Mouse (Mus musculus): ENCODE measurements around the gene Uba3.

Gene Uba3

DNA sequence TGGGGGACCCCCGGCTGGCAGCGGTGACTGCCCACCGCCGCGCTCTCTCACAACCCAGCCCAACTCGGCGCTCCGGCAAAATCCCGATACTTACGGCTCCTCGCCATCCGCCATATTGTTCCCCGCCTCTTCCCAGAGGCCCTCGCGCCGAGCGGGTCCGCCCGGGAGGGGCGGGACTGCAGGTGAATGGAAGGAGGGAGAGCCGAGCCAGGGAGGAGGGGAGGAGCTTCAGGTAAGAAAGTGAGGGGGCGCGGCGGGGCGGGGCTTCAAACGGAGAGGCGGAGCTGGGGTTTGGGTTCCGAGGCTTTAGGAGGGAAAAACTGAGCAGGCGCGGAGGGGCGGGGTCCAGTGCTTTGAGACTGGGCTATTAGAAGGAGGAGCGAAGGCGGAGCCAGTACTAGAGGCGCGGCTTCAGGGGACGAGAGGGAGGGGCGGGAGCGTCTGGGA is at the start of gene Uba3:
Uba3 (minus strand) TSS at position 209 of the 447 bp plus-strand sequence.
- DNase-seq, result peak; percentile 99 to 100

- no peak for DNase-seq
These were observed 47.3 kb upstream of the Uba3 start, which contains the start of gene Lmod3 for GRCm38 (mm10) chr6:97252711-97253221. Gene Lmod3 (minus strand): TSS chr6:97252759.

GRCm38 (mm10) chr6:97252086-97252485 is 46.6 kb upstream of the Uba3 start:
- DNase-seq, result no peak

- peak; percentile 45 for DNase-seq
These were observed 45.5 kb upstream of the Uba3 start for GRCm38 (mm10) chr6:97250966-97251365.

DNA sequence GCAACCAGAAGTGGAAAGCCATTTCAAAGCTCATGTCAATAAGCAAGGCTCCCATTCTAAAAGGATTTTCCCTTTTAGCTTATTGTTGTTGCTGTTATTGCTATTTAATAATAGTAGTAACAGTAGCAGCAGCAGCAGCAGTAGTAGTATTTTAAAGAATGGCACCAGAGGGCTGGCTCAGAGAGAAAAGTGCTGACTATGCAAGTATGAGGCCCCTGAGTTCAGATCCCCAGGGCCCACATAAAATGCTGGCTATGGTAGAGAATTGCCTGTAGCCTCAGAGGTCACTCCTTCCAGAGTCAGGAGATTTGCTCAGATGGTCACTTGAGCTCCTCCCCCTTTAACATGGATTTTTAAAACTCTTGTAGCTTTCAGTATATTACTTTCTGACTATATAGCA is 39.8 kb upstream of the Uba3 start:
- DNase-seq, result no peak

GRCm38 (mm10) chr6:97242522-97242921 is 37.1 kb upstream of the Uba3 start:
- DNase-seq, result no peak

GRCm38 (mm10) chr6:97240092-97240491 is 34.6 kb upstream of the Uba3 start:
- DNase-seq, result no peak

- no peak for DNase-seq
These were observed 33.9 kb upstream of the Uba3 start for GRCm38 (mm10) chr6:97239360-97239759.

DNA sequence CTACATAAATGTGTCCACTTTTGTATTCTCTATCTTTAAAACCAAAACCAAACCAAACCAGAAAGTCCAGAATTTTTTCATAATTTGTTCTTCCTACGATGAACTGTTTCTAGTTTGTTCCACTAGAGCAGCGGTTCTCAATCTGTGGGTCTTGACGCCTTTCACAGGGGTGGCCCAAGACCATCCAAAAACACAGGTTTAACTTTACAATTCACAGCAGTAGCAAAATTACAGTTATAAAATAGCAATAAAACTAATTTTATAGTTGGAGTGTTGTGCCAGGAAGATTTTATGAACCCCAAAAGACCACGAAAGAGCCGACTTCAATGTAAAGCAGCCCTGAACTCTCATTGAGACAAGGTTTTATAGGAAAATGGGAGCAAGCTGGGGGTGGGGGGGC is 30.6 kb upstream of the Uba3 start:
- no peak for DNase-seq

DNA sequence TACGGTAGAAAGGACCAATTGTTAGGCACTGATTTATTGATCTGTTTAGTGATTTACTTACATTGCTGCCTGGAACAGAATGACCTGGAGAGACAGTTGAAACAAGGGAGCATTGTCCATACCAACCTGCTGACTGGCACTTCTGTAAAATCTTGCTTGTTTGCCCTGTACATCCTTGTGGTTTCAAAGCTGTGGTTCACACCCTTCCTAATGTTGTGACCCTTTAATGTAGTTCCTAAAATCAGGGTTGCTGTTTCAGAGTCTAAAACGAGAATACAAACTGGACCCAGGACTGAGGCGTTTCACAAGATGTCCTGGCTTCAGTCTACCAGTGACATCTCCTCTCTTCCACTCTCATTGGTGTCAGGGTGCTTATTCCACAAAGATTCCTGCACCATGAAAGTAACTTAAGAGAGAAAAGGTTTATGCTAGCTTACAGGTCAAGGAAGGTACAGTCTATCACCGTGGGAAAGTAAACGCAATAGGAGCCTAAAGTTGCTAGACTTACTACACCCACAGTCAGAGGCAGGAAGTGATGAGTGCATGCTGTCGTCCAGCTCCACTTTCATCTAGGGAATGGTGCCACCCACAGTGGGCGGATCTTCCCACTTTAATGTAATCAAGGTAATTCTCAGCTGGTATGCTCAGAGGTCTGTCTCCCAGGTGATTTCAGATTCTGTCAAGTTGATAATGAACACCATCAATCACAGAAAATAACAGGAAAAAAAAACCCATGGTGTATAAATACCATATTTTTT is 29.6 kb upstream of the Uba3 start:
- no peak for DNase-seq

DNA sequence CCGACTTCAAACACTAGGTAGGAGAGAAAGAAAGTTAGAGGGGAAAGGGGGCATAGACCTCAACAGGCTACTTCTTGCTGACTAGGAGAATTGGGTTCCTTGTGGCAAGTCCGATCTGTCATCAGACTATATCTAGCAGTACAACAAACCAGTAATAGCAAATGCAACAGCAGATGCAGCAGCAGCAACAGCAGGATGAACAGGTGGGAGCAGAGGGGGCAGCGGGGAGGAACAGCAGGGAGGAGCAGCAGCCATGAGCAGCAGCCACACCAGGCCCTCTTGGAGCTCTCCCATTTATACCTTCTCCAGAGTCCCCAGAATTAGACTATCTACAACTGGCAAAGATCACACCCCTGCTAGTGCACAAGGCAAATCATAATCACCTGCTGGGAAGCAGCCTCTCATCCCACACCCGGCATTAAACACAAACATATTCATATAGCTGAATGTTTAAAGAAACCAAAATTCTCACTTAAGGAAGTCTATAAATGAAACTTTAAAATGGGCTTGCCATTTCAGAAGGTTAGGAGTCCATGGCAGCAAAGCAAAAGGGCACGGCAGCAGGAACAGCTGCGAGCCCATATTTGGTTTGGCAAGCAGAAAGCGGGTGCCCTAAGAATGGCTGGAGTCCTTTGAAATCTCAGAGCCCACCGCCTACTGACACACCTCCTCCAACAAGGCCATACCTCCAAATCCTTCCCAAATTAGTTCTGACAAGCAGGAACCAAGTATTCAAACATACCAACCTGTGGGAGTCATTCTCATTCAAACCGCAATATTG is 21.8 kb upstream of the Uba3 start:
- no peak for DNase-seq

GRCm38 (mm10) chr6:97226083-97226491 is 20.6 kb upstream of the Uba3 start:
- DNase-seq, result no peak

- DNase-seq, result peak; percentile 29 to 41
These were observed 19.1 kb upstream of the Uba3 start for GRCm38 (mm10) chr6:97224505-97224904.

DNA sequence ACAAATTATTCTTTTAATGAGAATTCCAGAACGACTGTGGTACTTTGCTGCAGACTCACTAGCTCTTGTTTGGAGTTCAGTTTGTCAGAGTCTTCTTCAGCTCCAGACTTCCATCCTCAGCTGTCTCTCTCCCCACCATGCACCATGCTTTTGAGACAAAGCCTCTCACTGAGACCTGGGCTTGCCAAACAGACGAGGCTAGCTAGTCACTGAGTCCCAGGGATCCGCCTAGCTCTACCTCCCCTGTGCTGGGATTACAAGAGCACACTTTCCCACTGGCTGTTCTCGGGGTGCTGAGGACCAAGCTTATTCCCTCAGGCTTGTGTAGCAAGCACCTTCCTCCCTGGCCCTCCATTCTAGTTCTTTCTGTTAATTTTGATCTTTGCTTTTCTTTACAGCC is 18.1 kb upstream of the Uba3 start:
- no peak for DNase-seq

GRCm38 (mm10) chr6:97222931-97223467 is 17.6 kb upstream of the Uba3 start:
- DNase-seq, result no peak

DNA sequence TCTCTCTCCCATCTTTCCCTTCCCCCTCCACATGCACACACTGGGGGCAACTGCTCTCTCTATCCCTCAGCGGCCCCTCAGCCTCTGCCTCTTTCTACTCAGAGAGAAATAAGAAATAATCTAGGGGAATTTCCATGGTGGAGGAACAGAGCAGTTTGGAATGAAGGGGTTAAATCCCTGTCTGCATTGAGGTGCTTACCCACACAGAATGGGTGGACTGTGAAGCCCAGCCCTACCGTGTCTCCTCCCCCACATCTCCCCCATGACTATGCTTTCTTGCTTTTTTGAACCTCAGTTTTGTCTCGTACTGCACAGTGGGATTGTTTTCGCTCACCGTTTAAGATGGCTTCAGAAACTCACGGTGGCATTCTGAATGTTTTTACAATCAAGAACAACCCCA is 16.9 kb upstream of the Uba3 start:
- DNase-seq, result no peak

DNA sequence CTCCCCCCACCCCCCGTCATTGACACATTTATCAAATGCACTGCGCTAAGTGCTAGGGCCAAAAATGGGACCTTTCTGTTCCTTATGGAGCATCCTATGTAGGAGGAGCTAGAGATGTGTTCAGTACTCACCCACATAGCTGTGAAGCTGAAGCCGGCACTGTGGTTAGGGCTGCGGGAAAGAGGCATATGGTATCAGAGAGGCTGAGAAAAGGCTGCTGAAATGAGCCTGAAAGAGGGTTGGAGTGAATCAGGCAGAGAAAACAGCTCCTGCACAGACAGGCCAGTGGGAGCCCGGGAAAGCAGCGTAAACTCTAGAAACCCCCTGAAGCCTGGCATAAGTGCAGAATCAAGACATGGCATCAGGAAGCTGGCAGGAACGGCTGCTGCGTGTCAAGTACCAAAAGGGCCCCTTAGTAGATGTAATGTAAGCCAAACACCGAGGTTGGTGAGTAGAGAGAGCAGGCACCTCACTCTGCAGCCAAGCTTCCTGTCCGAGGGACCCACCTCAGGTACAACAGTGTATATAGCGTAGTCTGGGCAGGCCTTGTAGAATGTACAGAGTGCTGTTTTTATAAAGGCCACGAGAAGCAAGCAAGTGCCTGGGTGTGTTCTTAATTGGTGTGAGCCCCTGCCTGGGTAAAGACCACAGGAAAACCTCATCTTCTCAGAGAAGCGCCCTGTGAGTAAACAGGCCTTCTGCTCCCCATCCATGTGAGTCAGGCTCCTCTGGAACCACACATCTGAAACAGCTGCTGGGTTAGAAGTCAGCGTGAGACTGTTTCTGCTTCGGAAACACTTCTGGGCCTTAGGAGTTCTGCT is 16.0 kb upstream of the Uba3 start:
- DNase-seq, result no peak

GRCm38 (mm10) chr6:97220672-97221071 is 15.2 kb upstream of the Uba3 start:
- DNase-seq, result no peak

- DNase-seq, result no peak
These were observed 10.8 kb upstream of the Uba3 start for GRCm38 (mm10) chr6:97216154-97216821.

DNA sequence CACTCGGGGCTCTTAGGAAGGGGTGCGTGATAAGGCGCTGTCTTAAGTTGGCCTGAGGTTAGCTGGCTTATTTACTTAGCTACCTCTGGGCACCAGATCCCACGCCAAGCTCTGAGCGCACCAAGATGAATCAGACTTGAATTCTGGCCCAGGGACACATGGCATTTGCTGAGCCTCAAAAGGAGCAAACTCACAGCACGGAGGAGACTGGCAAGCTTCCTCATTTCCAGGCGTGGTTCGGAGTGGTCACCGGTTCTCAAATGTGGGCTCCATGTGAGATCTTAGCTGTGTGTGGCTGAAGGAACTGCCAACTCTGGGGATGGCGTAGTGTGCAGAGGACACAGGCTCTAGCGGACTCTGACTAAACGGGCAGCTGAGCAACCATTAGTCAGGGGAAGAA is 6.5 kb upstream of the Uba3 start:
- peak; percentile 73 to 81 for DNase-seq

DNA sequence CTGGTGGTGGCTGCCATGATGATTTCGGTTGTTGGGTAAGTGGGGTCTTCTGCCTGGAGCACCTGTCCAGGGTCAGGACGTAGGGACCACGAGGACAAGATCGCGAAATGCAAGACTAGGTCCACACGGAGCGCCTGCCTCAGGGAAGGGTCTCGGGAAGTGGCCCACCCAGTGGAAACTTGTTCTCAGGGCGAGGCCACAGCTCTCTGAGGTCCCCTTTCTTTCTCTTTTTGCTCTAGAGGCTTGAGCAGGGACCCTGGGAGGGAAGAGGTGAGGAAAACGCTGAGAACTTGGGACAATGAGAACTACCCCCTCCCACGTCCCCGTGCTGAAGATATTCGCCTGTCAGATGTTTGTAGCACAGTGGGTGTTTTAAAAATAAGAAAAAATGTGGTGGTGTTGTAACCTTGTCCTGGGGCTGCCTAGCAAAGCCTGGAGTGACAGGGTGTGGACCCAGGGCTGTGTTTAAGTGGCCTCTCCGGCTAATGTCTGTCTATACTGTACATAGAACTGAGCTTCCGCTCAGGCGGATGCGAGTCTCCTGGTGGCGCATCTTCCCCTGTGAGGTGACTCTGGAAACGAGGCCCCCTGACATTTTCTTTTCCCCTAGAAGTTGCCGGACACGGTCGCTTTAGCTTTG is 5.6 kb upstream of the Uba3 start:
- DNase-seq, result peak in 1 of 2 experiments; percentile 45
